Mouse (Mus musculus) lung, postnatal 0 days (tissue): ENCODE measurements at regions not wholly inside any gene's neighbourhood (a gene's known extent, or its start where the extent isn't known, plus 50 kb on each side); places are given as distances from the start of the nearest gene placed in this dataset.

Source experiments
- ATAC-seq: fragments of 200-750 bp; cut with Nextera tagmentation; 2 replicates; pipeline ENCODE4 v1.8.0; 2017; ENCODE audit warnings: moderate library complexity
- DNase-seq: peaks from one replicate; pipeline ENCODE4 v3.0.0-alpha.2; 2016; ENCODE audit warnings: low spot score
- H3K27ac ChIP-seq: fragments of 300-500 bp; sonication (generic); 2 replicates; pipeline ENCODE4 v1.5.1; 2014; ENCODE audit warnings: antibody characterized with exemption, mild to moderate bottlenecking, low read length, mixed read lengths
- H3K27me3 ChIP-seq: fragments of 300-500 bp; sonication (generic); replicated peaks from 2 replicates; pipeline ENCODE4 v1.6.1; 2014; ENCODE audit warnings: low read length, mixed read lengths; ENCODE audit not compliant: insufficient read depth
- H3K36me3 ChIP-seq: fragments of 300-500 bp; sonication (generic); 2 replicates; pipeline ENCODE4 v1.6.1; 2014; ENCODE audit warnings: low read length, mixed read lengths; ENCODE audit not compliant: insufficient read depth
- H3K4me1 ChIP-seq: fragments of 300-500 bp; sonication (generic); 2 replicates; pipeline ENCODE4 v1.6.1; 2014; ENCODE audit warnings: antibody characterized with exemption, low read depth, low read length, mixed read lengths; ENCODE audit not compliant: insufficient read depth
- H3K4me2 ChIP-seq: fragments of 300-500 bp; sonication (generic); replicated peaks from 2 replicates; pipeline ENCODE4 v1.6.1; 2014; ENCODE audit warnings: low read depth, mild to moderate bottlenecking, low read length, moderate library complexity, mixed read lengths
- H3K4me3 ChIP-seq: fragments of 300-500 bp; sonication (generic); 2 replicates; pipeline ENCODE4 v1.5.1; 2014; ENCODE audit warnings: low read depth, low read length
- H3K9ac ChIP-seq: fragments of 300-500 bp; sonication (generic); replicated peaks from 2 replicates; pipeline ENCODE4 v1.6.1; 2014; ENCODE audit warnings: low read depth, mild to moderate bottlenecking
- H3K9me3 ChIP-seq: fragments of 300-500 bp; sonication (generic); 2 replicates; pipeline ENCODE4 v1.6.1; 2016; ENCODE audit warnings: low read length, mixed read lengths
- CTCF ChIP-seq: IDR thresholded peaks from 2 replicates; pipeline ENCODE4 v1.5.1; 2016; ENCODE audit warnings: antibody characterized with exemption, mild to moderate bottlenecking
- EP300 ChIP-seq: IDR thresholded peaks from 2 replicates; pipeline ENCODE4 v1.6.1; 2016; ENCODE audit warnings: antibody characterized with exemption, mild to moderate bottlenecking, control low read depth
- WGBS: fragments of 180-500 bp; shearing (Covaris S2); extraction: QIAGEN DNeasy Blood & Tissue Kit; methylation state at CpG from one replicate; pipeline ENCODE4 v1.1.7; 2014; 5-methylcytosine and 5-hydroxymethylcytosine counted together

DNA sequence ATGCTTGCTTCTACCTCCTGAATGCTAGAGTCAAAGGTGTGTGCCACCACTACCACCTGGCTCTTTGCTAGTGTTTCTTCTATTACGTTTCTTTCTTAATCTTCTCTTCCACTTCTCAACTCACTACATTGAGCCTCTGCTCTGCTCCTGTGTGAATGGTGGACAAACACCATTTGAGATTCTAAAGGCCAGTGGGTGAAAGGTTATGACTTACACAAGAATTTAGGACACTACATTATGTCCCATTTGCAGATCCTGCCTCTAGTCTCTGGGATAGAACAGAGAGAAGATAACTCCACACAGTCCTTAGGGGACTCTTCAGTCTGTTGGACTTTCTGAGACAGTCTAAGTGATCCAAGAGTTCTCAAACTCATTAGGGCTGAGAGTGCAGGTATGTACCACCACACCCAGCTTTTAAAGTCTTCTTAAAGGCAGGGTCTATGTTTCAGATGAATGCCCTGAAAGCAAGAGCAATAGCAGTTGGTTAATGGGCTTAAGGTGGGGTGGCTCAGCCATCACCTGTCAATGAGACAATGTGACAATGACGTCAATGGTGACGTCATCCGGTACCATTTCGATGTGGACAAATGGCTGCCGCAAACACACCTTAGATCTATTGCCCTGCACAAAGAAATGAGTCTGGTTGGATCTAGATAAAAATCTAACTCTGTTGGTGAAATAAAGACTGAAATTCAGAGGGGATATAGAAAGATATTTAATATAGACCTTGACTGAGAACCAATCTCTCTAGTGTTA, 131.4 kb downstream of the Cd24a start:
- whole genome bisulfite sequencing: 85% methylated on average over 6 of the region's 6 CpGs
- Histone ChIP-seq H3K9ac (no peak overlapping the region), H3K9me3 (no peaks in the 10 kb centered on the region)

DNA sequence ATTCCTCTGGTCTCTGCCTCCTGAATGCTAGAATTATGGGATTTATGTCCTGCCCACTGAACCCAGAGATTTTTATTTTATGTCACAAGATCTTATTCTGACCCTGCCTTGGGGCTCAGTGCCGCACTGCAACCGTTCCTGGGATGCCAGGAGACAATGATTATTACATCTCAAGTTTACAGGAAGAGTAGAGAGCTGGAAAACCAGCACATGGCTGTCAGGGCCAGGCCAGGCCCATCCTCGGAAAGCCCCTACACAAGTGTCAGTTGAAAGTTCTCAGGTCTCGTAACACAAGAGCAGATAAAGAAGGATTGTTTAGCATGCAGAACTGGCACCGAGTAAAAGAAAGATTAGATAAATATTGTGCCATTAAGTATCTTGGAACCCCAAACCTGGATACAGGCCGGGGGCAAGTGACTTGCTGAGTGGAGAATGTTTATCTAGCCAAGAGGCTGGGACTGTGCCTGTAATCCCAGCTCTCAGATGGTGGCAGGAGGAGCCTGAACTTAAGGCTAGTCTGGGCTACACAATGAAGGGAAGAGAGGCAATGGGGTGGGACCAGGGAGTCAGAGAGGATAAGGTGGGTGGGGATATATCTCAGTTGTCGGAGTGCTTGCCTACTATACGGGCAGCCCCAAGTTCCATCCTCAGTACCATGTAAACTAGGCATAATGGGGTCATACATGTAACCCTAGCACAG, 132.3 kb downstream of the Cd24a start:
- H3K4me2 ChIP-seq: no peak overlapping the region
- DNase-seq (no peak), ATAC-seq (no peak)
- no peak overlapping the region for H3K9ac ChIP-seq
- H3K27ac ChIP-seq: no peak overlapping the region
- H3K9me3 ChIP-seq: no peaks in the 10 kb centered on the region
- no peaks in the 10 kb centered on the region for H3K4me1 ChIP-seq
- TF ChIP-seq CTCF: no peak
- TF ChIP-seq EP300: no peak
- H3K36me3 ChIP-seq: no peaks in the 10 kb centered on the region
- 53% methylated on average over 8 of the region's 8 CpGs for WGBS
- no peak overlapping the region for H3K4me3 ChIP-seq
- H3K27me3 ChIP-seq: no peaks in the 10 kb centered on the region

More for the DNA sequence above, 131.4 kb downstream of the Cd24a start:
- DNase-seq (no peak), ATAC-seq (no peak)
- TF ChIP-seq EP300 (no peak), CTCF (no peak)
- Histone ChIP-seq H3K36me3 (no peaks in the 10 kb centered on the region), H3K4me2 (no peak overlapping the region), H3K27me3 (no peaks in the 10 kb centered on the region), H3K27ac (no peak overlapping the region), H3K4me3 (no peak overlapping the region), H3K4me1 (no peaks in the 10 kb centered on the region)

- ATAC-seq: no peak
- Histone ChIP-seq H3K4me3 (no peak overlapping the region), H3K27me3 (no peaks in the 10 kb centered on the region), H3K27ac (no peak overlapping the region), H3K36me3 (no peaks in the 10 kb centered on the region), H3K9me3 (no peaks in the 10 kb centered on the region), H3K9ac (no peak overlapping the region), H3K4me1 (no peaks in the 10 kb centered on the region), H3K4me2 (no peak overlapping the region)
- TF ChIP-seq EP300: no peak
- WGBS: 85% methylated on average over 2 of the region's 2 CpGs
- DNase-seq: no peak
These were observed 132.8 kb downstream of the Cd24a start for GRCm38 (mm10) chr10:43710886-43711256.

GRCm38 (mm10) chr10:43712657-43713056, 134.6 kb downstream of the Cd24a start:
- Histone ChIP-seq H3K36me3 (no peaks in the 10 kb centered on the region), H3K9me3 (no peaks in the 10 kb centered on the region), H3K9ac (no peak overlapping the region), H3K27ac (no peak overlapping the region), H3K27me3 (no peaks in the 10 kb centered on the region), H3K4me2 (no peak overlapping the region), H3K4me1 (no peaks in the 10 kb centered on the region), H3K4me3 (no peak overlapping the region)
- TF ChIP-seq CTCF (no peak), EP300 (no peak)
- ATAC-seq (no peak), DNase-seq (no peak)

GRCm38 (mm10) chr10:43718768-43719167, 140.7 kb downstream of the Cd24a start:
- DNase-seq (peak; percentile 86), ATAC-seq (peak; percentile 75)
- no peaks in the 10 kb centered on the region for H3K36me3 ChIP-seq
- H3K27ac ChIP-seq: no peak overlapping the region
- 0 out of 2 replicates have a peak, but pooled peaks cover 4% of the 10 kb centered on the region for H3K4me1 ChIP-seq
- no peak overlapping the region for H3K4me2 ChIP-seq
- H3K27me3 ChIP-seq: no peaks in the 10 kb centered on the region
- H3K4me3 ChIP-seq: no peak overlapping the region
- 37% methylated on average over 13 of the region's 13 CpGs for WGBS
- TF ChIP-seq CTCF (no peak), EP300 (no peak)
- H3K9ac ChIP-seq: no peak overlapping the region
- H3K9me3 ChIP-seq: no peaks in the 10 kb centered on the region

- DNase-seq (no peak), ATAC-seq (no peak)
- H3K4me2 ChIP-seq: no peak overlapping the region
- no peaks in the 10 kb centered on the region for H3K9me3 ChIP-seq
- H3K4me1 ChIP-seq: 0 out of 2 replicates have a peak, but pooled peaks cover 4% of the 10 kb centered on the region
- no peak overlapping the region for H3K27ac ChIP-seq
- 55% methylated on average over 4 of the region's 4 CpGs for WGBS
- no peak overlapping the region for H3K9ac ChIP-seq
- H3K4me3 ChIP-seq: no peak overlapping the region
- no peaks in the 10 kb centered on the region for H3K27me3 ChIP-seq
- H3K36me3 ChIP-seq: no peaks in the 10 kb centered on the region
- no peak for TF ChIP-seq CTCF
- no peak for TF ChIP-seq EP300
These were observed 143.3 kb downstream of the Cd24a start for GRCm38 (mm10) chr10:43721356-43721755.
